Mouse (Mus musculus): Measurements from ENCODE around the gene Syne3. TPM values are rescaled to one million over a fixed set of nuclear protein-coding genes. Genes with fewer than 3 reads are reported as not detected.

Syne3 gene
- total and polyA plus RNA-seq, 2 experiments from 2014 or later = 1.8 to 5.0 TPM

- WGBS = 18% methylated on average over 15 of the region's 15 CpGs
- no peak for ATAC-seq (ENCODE audit: insufficient read depth, low read depth)
Observed at GRCm38 (mm10) chr12:104908024-104908781, 101.4 kb downstream of the Syne3 start.

GRCm38 (mm10) chr12:104907133-104907532 is 102.5 kb downstream of the Syne3 start:
- Histone ChIP-seq H3K4me2 (ENCODE audit: low read depth, low read length) (no peak overlapping the region), H3K9ac (replicated peaks; ENCODE audit: low read depth, low read length) (no peak overlapping the region), H3K4me1 (ENCODE audit: control insufficient read depth, insufficient read depth) (no peaks in the 10 kb centered on the region), H3K4me3 (ENCODE audit: low read depth, low read length) (no peak overlapping the region), H3K27me3 (ENCODE audit: control insufficient read depth, insufficient read depth, low read length) (no peaks in the 10 kb centered on the region), H3K36me3 (replicated peaks; ENCODE audit: control insufficient read depth, insufficient read depth, low read length) (no peaks in the 10 kb centered on the region), H3K9me3 (replicated peaks; ENCODE audit: control insufficient read depth, low read length) (no peaks in the 10 kb centered on the region), H3K27ac (ENCODE audit: low read depth) (no peak overlapping the region)
- no peak for ATAC-seq (ENCODE audit: insufficient read depth, low read depth)
- 92% methylated on average over 2 of the region's 2 CpGs for WGBS
- TF ChIP-seq CTCF (IDR thresholded peaks at IDR 0.05; ENCODE audit: low read depth) (no peak), EP300 (IDR thresholded peaks at IDR 0.05; ENCODE audit: low read depth) (no peak)
- DNase-seq (ENCODE audit: low spot score) = no peak

More at GRCm38 (mm10) chr12:104908024-104908781, 101.4 kb downstream of the Syne3 start:
- Histone ChIP-seq H3K36me3 (replicated peaks; ENCODE audit: control insufficient read depth, insufficient read depth, low read length) (no peaks in the 10 kb centered on the region), H3K27ac (ENCODE audit: low read depth) (no peak overlapping the region), H3K4me3 (ENCODE audit: low read depth, low read length) (no peak overlapping the region), H3K27me3 (ENCODE audit: control insufficient read depth, insufficient read depth, low read length) (no peaks in the 10 kb centered on the region), H3K9me3 (replicated peaks; ENCODE audit: control insufficient read depth, low read length) (no peaks in the 10 kb centered on the region), H3K9ac (replicated peaks; ENCODE audit: low read depth, low read length) (no peak overlapping the region), H3K4me1 (ENCODE audit: control insufficient read depth, insufficient read depth) (no peaks in the 10 kb centered on the region), H3K4me2 (ENCODE audit: low read depth, low read length) (no peak overlapping the region)
- TF ChIP-seq CTCF (IDR thresholded peaks at IDR 0.05; ENCODE audit: low read depth) (no peak), EP300 (IDR thresholded peaks at IDR 0.05; ENCODE audit: low read depth) (no peak)
- DNase-seq (ENCODE audit: low spot score) = no peak

- H3K4me2 ChIP-seq (ENCODE audit: low read depth, low read length) = no peak overlapping the region
- TF ChIP-seq CTCF (IDR thresholded peaks at IDR 0.05; ENCODE audit: low read depth) (no peak), EP300 (IDR thresholded peaks at IDR 0.05; ENCODE audit: low read depth) (no peak)
- H3K4me1 ChIP-seq (ENCODE audit: control insufficient read depth, insufficient read depth) = no peaks in the 10 kb centered on the region
- no peaks in the 10 kb centered on the region for H3K9me3 ChIP-seq (replicated peaks; ENCODE audit: control insufficient read depth, low read length)
- no peak overlapping the region for H3K4me3 ChIP-seq (ENCODE audit: low read depth, low read length)
- no peak overlapping the region for H3K27ac ChIP-seq (ENCODE audit: low read depth)
- H3K9ac ChIP-seq (replicated peaks; ENCODE audit: low read depth, low read length) = no peak overlapping the region
- ATAC-seq (ENCODE audit: insufficient read depth, low read depth) (no peak), DNase-seq (ENCODE audit: low spot score) (no peak)
- WGBS = 20% methylated on average over 5 of the region's 5 CpGs
- no peaks in the 10 kb centered on the region for H3K36me3 ChIP-seq (replicated peaks; ENCODE audit: control insufficient read depth, insufficient read depth, low read length)
- no peaks in the 10 kb centered on the region for H3K27me3 ChIP-seq (ENCODE audit: control insufficient read depth, insufficient read depth, low read length)
Observed at GRCm38 (mm10) chr12:104904138-104904537, 105.5 kb downstream of the Syne3 start.

GRCm38 (mm10) chr12:104902392-104903053 is 107.1 kb downstream of the Syne3 start:
- no peaks in the 10 kb centered on the region for H3K9me3 ChIP-seq (replicated peaks; ENCODE audit: control insufficient read depth, low read length)
- H3K4me1 ChIP-seq (ENCODE audit: control insufficient read depth, insufficient read depth) = no peaks in the 10 kb centered on the region
- H3K27ac ChIP-seq (ENCODE audit: low read depth) = no peak overlapping the region
- H3K4me2 ChIP-seq (ENCODE audit: low read depth, low read length) = no peak overlapping the region
- no peak overlapping the region for H3K9ac ChIP-seq (replicated peaks; ENCODE audit: low read depth, low read length)
- TF ChIP-seq EP300 (IDR thresholded peaks at IDR 0.05; ENCODE audit: low read depth) (no peak), CTCF (IDR thresholded peaks at IDR 0.05; ENCODE audit: low read depth) (no peak)
- DNase-seq (ENCODE audit: low spot score) (no peak), ATAC-seq (ENCODE audit: insufficient read depth, low read depth) (no peak)
- 72% methylated on average over 13 of the region's 13 CpGs for WGBS
- H3K4me3 ChIP-seq (ENCODE audit: low read depth, low read length) = no peak overlapping the region
- no peaks in the 10 kb centered on the region for H3K36me3 ChIP-seq (replicated peaks; ENCODE audit: control insufficient read depth, insufficient read depth, low read length)
- no peaks in the 10 kb centered on the region for H3K27me3 ChIP-seq (ENCODE audit: control insufficient read depth, insufficient read depth, low read length)

GRCm38 (mm10) chr12:104901320-104901719 is 108.3 kb downstream of the Syne3 start:
- DNase-seq (ENCODE audit: low spot score) (no peak), ATAC-seq (ENCODE audit: insufficient read depth, low read depth) (no peak)
- no peaks in the 10 kb centered on the region for H3K4me1 ChIP-seq (ENCODE audit: control insufficient read depth, insufficient read depth)
- no peak overlapping the region for H3K4me2 ChIP-seq (ENCODE audit: low read depth, low read length)
- H3K36me3 ChIP-seq (replicated peaks; ENCODE audit: control insufficient read depth, insufficient read depth, low read length) = no peaks in the 10 kb centered on the region
- no peak overlapping the region for H3K4me3 ChIP-seq (ENCODE audit: low read depth, low read length)
- no peak overlapping the region for H3K9ac ChIP-seq (replicated peaks; ENCODE audit: low read depth, low read length)
- 72% methylated on average over 8 of the region's 8 CpGs for WGBS
- no peak overlapping the region for H3K27ac ChIP-seq (ENCODE audit: low read depth)
- TF ChIP-seq CTCF (IDR thresholded peaks at IDR 0.05; ENCODE audit: low read depth) (no peak), EP300 (IDR thresholded peaks at IDR 0.05; ENCODE audit: low read depth) (no peak)
- no peaks in the 10 kb centered on the region for H3K9me3 ChIP-seq (replicated peaks; ENCODE audit: control insufficient read depth, low read length)
- H3K27me3 ChIP-seq (ENCODE audit: control insufficient read depth, insufficient read depth, low read length) = no peaks in the 10 kb centered on the region

Data from heart, postnatal 0 days (tissue).